Mouse (Mus musculus) spleen, postnatal 4 days (tissue): ENCODE measurements around the gene Ttll5.
A peak's percentile ranks its signal among the peaks of the same experiment; 100 is the strongest.

ENCODE experiments used
- DNase-seq, 2 experiments: peaks; one replicate each; pipeline ENCODE4 v3.0.0; 2022; ENCODE audit warnings: low spot score in 2 of 2

Gene Ttll5

GRCm38 (mm10) chr12:85968409-85968808 lies 143.9 kb downstream of the Ttll5 start:
- DNase-seq = no peak

GRCm38 (mm10) chr12:85969571-85969970 lies 145.1 kb downstream of the Ttll5 start:
- DNase-seq = peak in 1 of 2 experiments; percentile 43

- peak in 1 of 2 experiments; percentile 50 for DNase-seq
Measured at GRCm38 (mm10) chr12:85970191-85970590, 145.7 kb downstream of the Ttll5 start.

GRCm38 (mm10) chr12:85970803-85971202 lies 146.3 kb downstream of the Ttll5 start:
- peak in 1 of 2 experiments; percentile 54 for DNase-seq

- peak in 1 of 2 experiments; percentile 51 for DNase-seq
Measured at GRCm38 (mm10) chr12:85971655-85972054, 147.2 kb downstream of the Ttll5 start.

- peak in 1 of 2 experiments; percentile 21 for DNase-seq
Measured at GRCm38 (mm10) chr12:85973526-85973925, 149.1 kb downstream of the Ttll5 start.

- peak in 1 of 2 experiments; percentile 54 for DNase-seq
Measured at GRCm38 (mm10) chr12:85974030-85974429, 149.6 kb downstream of the Ttll5 start.

GRCm38 (mm10) chr12:85979996-85980395 lies 155.5 kb downstream of the Ttll5 start:
- no peak for DNase-seq

- DNase-seq = no peak
Measured at GRCm38 (mm10) chr12:85985524-85985923, 161.1 kb downstream of the Ttll5 start.

- DNase-seq = no peak
Measured at GRCm38 (mm10) chr12:85986024-85986423, 161.6 kb downstream of the Ttll5 start.

GRCm38 (mm10) chr12:85986540-85987443 lies 162.3 kb downstream of the Ttll5 start:
- DNase-seq = no peak

GRCm38 (mm10) chr12:85987444-85987889 lies 163.0 kb downstream of the Ttll5 start:
- DNase-seq = no peak

GRCm38 (mm10) chr12:85988121-85988520 lies 163.7 kb downstream of the Ttll5 start:
- no peak for DNase-seq

GRCm38 (mm10) chr12:85988818-85989377 lies 164.4 kb downstream of the Ttll5 start:
- no peak for DNase-seq

GRCm38 (mm10) chr12:85992013-85992837 lies 167.8 kb downstream of the Ttll5 start:
- no peak for DNase-seq

GRCm38 (mm10) chr12:85992838-85993234 lies 168.4 kb downstream of the Ttll5 start:
- DNase-seq = no peak

GRCm38 (mm10) chr12:85993790-85994360 lies 169.4 kb downstream of the Ttll5 start:
- DNase-seq = no peak

GRCm38 (mm10) chr12:86000641-86001073 lies 176.2 kb downstream of the Ttll5 start:
- DNase-seq = no peak

GRCm38 (mm10) chr12:86001120-86001655 lies 176.7 kb downstream of the Ttll5 start:
- DNase-seq = no peak

- no peak for DNase-seq
Measured at GRCm38 (mm10) chr12:86004627-86005026, 180.2 kb downstream of the Ttll5 start.

- no peak for DNase-seq
Measured at GRCm38 (mm10) chr12:86007377-86007776, 182.9 kb downstream of the Ttll5 start.
